Mouse (Mus musculus) megakaryocyte, embryonic 14.5 days (primary cell): ENCODE results near the gene Papss1.

Source experiments
- FLI1 ChIP-seq: IDR thresholded peaks from 2 replicates; pipeline ENCODE4 v1.6.1; 2012; ENCODE audit warnings: low read length, inconsistent platforms, mixed read lengths
- GATA1 ChIP-seq: IDR thresholded peaks from 3 replicates; pipeline ENCODE4 v1.6.1; 2012; ENCODE audit warnings: mixed read lengths, low read length, inconsistent platforms, borderline replicate concordance

DNA sequence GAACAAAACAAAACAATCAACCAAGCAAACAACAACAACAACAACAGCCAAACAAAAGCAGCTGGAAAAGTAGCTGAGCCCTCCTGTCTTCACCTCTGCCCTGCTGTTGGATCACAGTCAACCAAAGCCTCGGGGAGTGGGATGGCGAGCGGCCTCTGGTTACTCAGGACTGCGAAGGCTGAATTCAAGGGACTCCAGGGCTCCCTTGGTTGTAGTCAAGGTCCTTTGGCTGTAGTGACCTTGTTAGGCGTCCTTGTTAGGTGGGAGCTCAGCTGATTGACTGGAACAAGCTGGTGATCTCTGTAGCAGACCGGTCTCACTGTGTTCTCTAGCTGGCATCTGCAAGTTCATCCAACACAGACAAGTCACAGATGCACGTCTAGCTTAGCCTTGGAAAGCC is 16.5 kb downstream of the Papss1 start:
- TF ChIP-seq GATA1 (no peak), FLI1 (no peak)
